Mouse (Mus musculus) liver, embryonic 14.5 days (tissue): Measurements from ENCODE around the gene AI854703. TPM values are rescaled to one million over a fixed set of nuclear protein-coding genes. Genes with fewer than 3 reads are reported as not detected.

Source experiments
- ATAC-seq: fragments of 200-750 bp; cut with Nextera tagmentation; 2 replicates; pipeline ENCODE4 v1.8.0; 2017; ENCODE audit warnings: moderate number of reproducible peaks, mild to moderate bottlenecking, moderate library complexity; ENCODE audit not compliant: insufficient read depth
- DNase-seq, 3 experiments: peaks; one replicate each; pipeline ENCODE4 v3.0.0-alpha.2; 2012 to 2013; ENCODE audit warnings: low read depth in 3 of 3, low spot score in 3 of 3
- H3K27ac ChIP-seq: fragments of 300-500 bp; sonication (generic); 2 replicates; pipeline ENCODE4 v1.5.1; 2014; ENCODE audit warnings: moderate library complexity, mild to moderate bottlenecking, control low read depth, inconsistent platforms
- H3K27me3 ChIP-seq: fragments of 300-500 bp; sonication (generic); 2 replicates; pipeline ENCODE4 v1.6.1; 2014; ENCODE audit warnings: mild to moderate bottlenecking, low read length, moderate library complexity; ENCODE audit not compliant: control insufficient read depth, insufficient read depth
- H3K36me3 ChIP-seq: fragments of 300-500 bp; sonication (generic); replicated peaks from 2 replicates; pipeline ENCODE4 v1.6.1; 2014; ENCODE audit warnings: low read depth; ENCODE audit not compliant: control insufficient read depth, insufficient read depth
- H3K4me1 ChIP-seq, 2 experiments: fragments of 200-500 bp in 1 of 2; fragments of 300-500 bp in 1 of 2; sonication (generic) in 1 of 2; replicated peaks; 2 replicates each; pipeline ENCODE4 v1.6.1; 2012 to 2014; ENCODE audit warnings: antibody characterized with exemption in 1 of 2, inconsistent platforms in 1 of 2, low read length in 1 of 2; ENCODE audit not compliant: control insufficient read depth in 2 of 2, insufficient read depth in 2 of 2
- H3K4me2 ChIP-seq: fragments of 300-500 bp; sonication (generic); 2 replicates; pipeline ENCODE4 v1.6.1; 2014; ENCODE audit warnings: low read depth, mild to moderate bottlenecking, control low read depth, moderate library complexity
- H3K4me3 ChIP-seq, 2 experiments: fragments of 200-500 bp in 1 of 2; fragments of 300-500 bp in 1 of 2; sonication (generic) in 1 of 2; 2 replicates each; pipeline ENCODE4 v1.5.1; 2012 to 2014; ENCODE audit warnings: low read depth in 2 of 2, low read length in 2 of 2, mild to moderate bottlenecking in 2 of 2, control low read depth in 1 of 2, inconsistent platforms in 1 of 2, moderate library complexity in 1 of 2; ENCODE audit not compliant: insufficient read depth in 1 of 2
- H3K9ac ChIP-seq: fragments of 300-500 bp; sonication (generic); replicated peaks from 2 replicates; pipeline ENCODE4 v1.6.1; 2014; ENCODE audit warnings: mild to moderate bottlenecking, control low read depth, moderate library complexity
- H3K9me3 ChIP-seq: fragments of 300-500 bp; sonication (generic); 2 replicates; pipeline ENCODE4 v1.6.1; 2016; ENCODE audit warnings: low read length, mixed read lengths; ENCODE audit not compliant: control insufficient read depth
- CTCF ChIP-seq: IDR thresholded peaks from 2 replicates; pipeline ENCODE4 v1.5.1; 2016; ENCODE audit warnings: antibody characterized with exemption, low read depth, control low read depth
- EP300 ChIP-seq: IDR thresholded peaks from 2 replicates; pipeline ENCODE4 v1.6.1; 2016; ENCODE audit warnings: antibody characterized with exemption, low read depth
- WGBS: fragments of 180-500 bp; shearing (Covaris S2); extraction: QIAGEN DNeasy Blood & Tissue Kit; methylation state at CpG from one replicate; pipeline ENCODE4 v1.1.7; 2014; ENCODE audit not compliant: insufficient replicate concordance; 5-methylcytosine and 5-hydroxymethylcytosine counted together
- polyA plus RNA-seq, 2 experiments: library from polyadenylated mRNA; depleted of rRNA in 1 of 2; stranded (reverse) in 1 of 2; unstranded in 1 of 2; fragments of >200 nt; fragmentation: Nextera tagmentation in 1 of 2; extraction: Ambion mirVana in 1 of 2; gene quantifications; 2 replicates each; pipeline versions ENCODE4 v1.2.1 to v1.2.3; 2012 to 2014

AI854703 gene
- polyA plus RNA-seq, 2 experiments = 0.06 to 0.31 TPM

DNA sequence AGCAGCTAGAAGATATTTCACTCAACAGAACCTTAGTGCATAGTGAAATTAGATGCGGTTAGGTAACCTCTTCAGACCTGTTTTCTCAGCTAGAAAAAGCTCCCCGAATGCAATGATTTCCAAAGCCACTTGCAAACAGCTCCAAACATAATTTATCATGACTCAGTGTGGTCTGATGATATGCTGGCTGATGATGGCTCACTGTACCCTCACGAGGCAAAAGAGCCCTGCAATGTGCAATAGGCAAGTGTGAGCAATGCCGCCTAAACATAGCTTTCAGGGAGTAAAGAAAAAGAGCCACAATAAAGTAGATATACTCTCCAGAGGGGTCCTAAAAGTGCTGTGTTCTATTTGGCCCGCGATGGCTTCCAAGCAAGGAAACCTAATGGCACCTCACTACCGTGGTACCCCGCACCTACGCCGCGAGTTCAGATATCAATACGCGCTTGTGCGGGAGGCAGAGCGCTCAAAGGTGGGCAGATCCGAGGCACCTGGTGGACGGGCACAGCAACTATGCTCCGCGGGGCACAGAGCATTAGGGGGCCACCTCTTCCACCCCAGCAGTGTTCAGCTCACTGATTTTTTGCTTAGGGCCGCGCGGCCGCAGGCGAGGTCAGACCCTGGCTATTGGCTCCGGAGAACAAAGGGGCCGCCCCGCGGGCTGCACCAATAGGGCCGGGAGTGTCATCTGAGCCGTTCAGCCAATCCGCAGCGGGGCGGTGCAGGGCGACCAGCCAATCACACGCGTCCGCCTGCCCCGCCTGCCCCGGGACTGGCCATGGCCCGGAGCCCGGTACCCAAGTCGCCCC lies 25.1 kb upstream of the AI854703 start, which contains the start of gene Zfp775:
Zfp775 (plus strand) TSS at position 793 of the 809 bp plus-strand sequence.
- WGBS = 5% methylated on average over 42 of the region's 42 CpGs

DNA sequence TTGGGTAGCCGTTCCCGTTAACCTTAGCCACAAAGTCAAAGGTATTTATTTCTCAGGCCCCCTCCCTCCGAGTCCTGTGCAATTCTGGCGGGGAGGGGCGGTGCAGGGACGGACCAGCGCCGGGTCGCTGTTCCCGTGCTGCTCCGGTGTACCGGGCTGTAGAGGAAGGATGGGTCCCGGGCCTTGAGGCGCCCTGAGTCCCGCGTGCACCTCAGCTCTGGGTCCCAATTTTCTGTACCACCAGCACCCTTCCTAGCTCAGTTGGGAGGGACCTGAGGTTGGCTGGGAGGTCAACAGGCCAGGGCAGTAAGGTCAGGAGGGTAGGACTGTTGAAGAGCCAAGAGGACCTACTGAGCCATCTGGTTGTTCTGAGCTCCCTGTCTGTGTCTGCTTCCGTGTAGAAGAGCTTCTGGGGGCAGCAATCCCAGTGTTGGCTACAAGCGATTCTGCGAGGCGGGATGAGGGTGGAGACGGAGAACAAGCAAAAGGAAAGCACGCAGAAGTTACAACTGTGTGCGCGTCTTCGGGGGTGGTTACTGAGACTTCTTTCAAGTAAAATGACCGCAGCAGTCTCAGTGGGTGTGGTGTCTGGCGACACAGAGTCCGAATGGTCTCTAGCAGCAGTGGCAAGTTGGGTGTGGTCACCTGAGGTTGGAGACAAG lies 24.4 kb upstream of the AI854703 start:
- H3K4me1 ChIP-seq = peaks cover 5 to 8% of the 10 kb centered on the region in 2 experiments
- DNase-seq = no peak
- peak; percentile 68 for ATAC-seq
- WGBS = 2% methylated on average over 28 of the region's 28 CpGs
- no peaks in the 10 kb centered on the region for H3K27me3 ChIP-seq
- no peak for TF ChIP-seq EP300
- TF ChIP-seq CTCF = no peak
- no peaks in the 10 kb centered on the region; the same call in 1 of the 2 replicates for H3K36me3 ChIP-seq
- no peaks in the 10 kb centered on the region for H3K9me3 ChIP-seq
- H3K4me3 ChIP-seq = peak overlapping the region; percentile 68 to 75
- peak overlapping the region; percentile 42 for H3K27ac ChIP-seq
- peak overlapping the region; percentile 66 for H3K9ac ChIP-seq
- H3K4me2 ChIP-seq = peak overlapping the region; percentile 96

More for the DNA sequence above, 25.1 kb upstream of the AI854703 start, which contains the start of gene Zfp775:
- Histone ChIP-seq H3K9me3 (no peaks in the 10 kb centered on the region; the same call in 1 of the 2 replicates), H3K9ac (peak within 1 kb of the TSS; percentile 66), H3K27ac (peak within 1 kb of the TSS; percentile 42), H3K36me3 (no peaks in the 10 kb centered on the region; the same call in 1 of the 2 replicates), H3K4me2 (peak within 1 kb of the TSS; percentile 96), H3K4me3 (peak within 1 kb of the TSS; percentile 68 to 75), H3K27me3 (no peaks in the 10 kb centered on the region), H3K4me1 (peaks cover 5 to 8% of the 10 kb centered on the region in 2 experiments)
- DNase-seq = peak; percentile 76
- ATAC-seq = peak; percentile 99
- TF ChIP-seq EP300 = no peak
- TF ChIP-seq CTCF = peak; percentile 18; the same call in 1 of the 2 replicates

DNA sequence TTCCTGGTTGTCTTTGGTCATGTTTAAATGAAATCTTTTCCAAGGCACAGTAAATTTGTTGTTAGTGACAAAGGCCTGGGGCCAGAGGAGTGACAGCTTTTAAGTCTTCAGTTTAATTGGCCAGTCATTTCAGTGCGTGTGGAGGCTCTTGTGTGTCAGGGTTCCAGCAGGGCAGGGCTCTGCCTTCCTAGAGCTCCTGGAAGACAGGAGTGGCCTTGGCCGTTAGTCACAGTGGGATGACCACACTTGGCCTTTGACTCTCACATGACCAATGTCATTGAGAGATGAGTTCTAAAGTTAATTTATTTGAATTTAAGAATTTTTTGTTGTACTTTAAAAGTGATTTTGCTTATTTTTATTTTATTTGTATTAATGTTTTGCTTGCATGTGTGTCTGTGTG lies 18.4 kb upstream of the AI854703 start:
- no peaks in the 10 kb centered on the region for H3K36me3 ChIP-seq
- 71% methylated on average over 2 of the region's 2 CpGs for WGBS
- no peak overlapping the region for H3K27ac ChIP-seq
- no peak for TF ChIP-seq EP300
- DNase-seq (no peak), ATAC-seq (no peak)
- no peaks in the 10 kb centered on the region for H3K27me3 ChIP-seq
- no peaks in the 10 kb centered on the region for H3K9me3 ChIP-seq
- H3K4me3 ChIP-seq = no peak overlapping the region
- no peak overlapping the region for H3K9ac ChIP-seq
- no peaks in the 10 kb centered on the region for H3K4me1 ChIP-seq
- H3K4me2 ChIP-seq = no peak overlapping the region

DNA sequence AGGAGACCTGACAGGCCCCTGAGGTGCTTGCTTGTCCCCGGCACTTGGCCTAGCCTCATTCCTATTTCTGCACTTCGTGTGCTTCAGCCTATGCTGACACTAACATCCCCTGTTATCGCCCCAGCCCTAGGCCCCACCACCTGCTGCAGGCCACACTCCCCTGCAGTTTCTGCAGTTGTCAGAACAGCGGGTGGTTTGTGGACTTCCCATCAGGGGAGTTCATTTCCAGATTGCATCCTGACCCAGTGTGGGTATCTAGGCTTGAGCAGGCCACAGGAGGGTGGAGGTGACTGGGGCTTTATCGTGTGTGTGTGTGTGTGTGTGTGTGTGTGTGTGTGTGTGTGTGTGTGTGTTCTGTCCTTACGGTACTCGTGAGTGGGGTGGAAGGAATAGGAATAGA lies 17.1 kb upstream of the AI854703 start:
- ATAC-seq (peak; percentile 62; the same call in 1 of the 2 replicates), DNase-seq (no peak)
- H3K9me3 ChIP-seq = no peaks in the 10 kb centered on the region
- no peaks in the 10 kb centered on the region for H3K27me3 ChIP-seq
- WGBS = 36% methylated on average over 7 of the region's 7 CpGs
- H3K9ac ChIP-seq = no peak overlapping the region
- TF ChIP-seq EP300 = no peak
- no peak for TF ChIP-seq CTCF
- H3K36me3 ChIP-seq = no peaks in the 10 kb centered on the region
- no peak overlapping the region for H3K4me2 ChIP-seq
- no peak overlapping the region for H3K27ac ChIP-seq
- no peaks in the 10 kb centered on the region for H3K4me1 ChIP-seq
- H3K4me3 ChIP-seq = no peak overlapping the region

DNA sequence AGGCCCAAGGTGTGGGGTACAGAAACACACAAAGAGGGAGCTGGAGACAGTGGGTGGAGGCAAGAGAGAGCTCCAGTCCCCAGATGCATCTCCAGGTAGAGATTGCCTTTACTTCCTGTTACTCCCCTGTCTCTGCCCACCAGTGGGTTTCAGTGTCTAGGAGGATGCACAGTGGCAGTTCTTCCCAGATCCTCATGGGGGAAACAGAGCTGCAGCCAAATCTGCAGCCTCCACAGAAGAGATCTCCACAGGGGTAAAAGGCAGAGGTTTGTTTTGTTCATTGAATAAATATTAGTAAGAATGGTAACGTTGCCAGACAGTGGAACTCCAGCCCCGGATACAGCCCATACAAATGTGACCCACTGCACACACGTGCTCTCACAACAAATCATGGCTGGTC lies 15.9 kb upstream of the AI854703 start:
- no peaks in the 10 kb centered on the region for H3K27me3 ChIP-seq
- H3K27ac ChIP-seq = no peak overlapping the region
- WGBS = 50% methylated on average over 3 of the region's 3 CpGs
- no peak overlapping the region for H3K4me3 ChIP-seq
- no peak for TF ChIP-seq CTCF
- TF ChIP-seq EP300 = no peak
- H3K9ac ChIP-seq = no peak overlapping the region
- H3K36me3 ChIP-seq = no peaks in the 10 kb centered on the region
- H3K4me1 ChIP-seq = no peaks in the 10 kb centered on the region; a peak in 1 of 4 replicates
- H3K9me3 ChIP-seq = no peaks in the 10 kb centered on the region
- no peak overlapping the region for H3K4me2 ChIP-seq
- DNase-seq (no peak), ATAC-seq (no peak)
